Mouse (Mus musculus) heart, postnatal 10 days (tissue): ENCODE results near the gene Mogs. TPM values are rescaled to one million over a fixed set of nuclear protein-coding genes. Genes with fewer than 3 reads are reported as not detected.

ENCODE experiments used
- DNase-seq, 2 experiments: peaks; one replicate each; pipeline ENCODE4 v3.0.0; 2021
- intact Hi-C: fragments of 180-260 bp; cut with DNase I; formaldehyde crosslinking; loops from one replicate; pipeline ENCODE4 v1.15.1; 2025
- total RNA-seq, 2 experiments: library from RNA; stranded (reverse); gene quantifications; 2 replicates each; pipeline ENCODE4 v1.2.3; 2021

Gene Mogs
- total RNA-seq, result 10 to 100 TPM; 13.4 to 15.8 TPM

GRCm38 (mm10) chr6:83115011-83115671 is at the start of gene Mogs:
Gene Mogs (plus strand): TSS chr6:83115496.
- peak; percentile 96 to 97 for DNase-seq
- intact Hi-C loops, result no loop called here

- no peak for DNase-seq
- intact Hi-C loops, result no loop called here
Measured at GRCm38 (mm10) chr6:83065995-83066394, 49.3 kb upstream of the Mogs start.

GRCm38 (mm10) chr6:83066441-83066840 is 48.9 kb upstream of the Mogs start:
- DNase-seq, result no peak
- intact Hi-C loops, result no loop called here

GRCm38 (mm10) chr6:83068221-83068620 is 47.1 kb upstream of the Mogs start:
- intact Hi-C loops, result no loop called here
- DNase-seq, result no peak

DNA sequence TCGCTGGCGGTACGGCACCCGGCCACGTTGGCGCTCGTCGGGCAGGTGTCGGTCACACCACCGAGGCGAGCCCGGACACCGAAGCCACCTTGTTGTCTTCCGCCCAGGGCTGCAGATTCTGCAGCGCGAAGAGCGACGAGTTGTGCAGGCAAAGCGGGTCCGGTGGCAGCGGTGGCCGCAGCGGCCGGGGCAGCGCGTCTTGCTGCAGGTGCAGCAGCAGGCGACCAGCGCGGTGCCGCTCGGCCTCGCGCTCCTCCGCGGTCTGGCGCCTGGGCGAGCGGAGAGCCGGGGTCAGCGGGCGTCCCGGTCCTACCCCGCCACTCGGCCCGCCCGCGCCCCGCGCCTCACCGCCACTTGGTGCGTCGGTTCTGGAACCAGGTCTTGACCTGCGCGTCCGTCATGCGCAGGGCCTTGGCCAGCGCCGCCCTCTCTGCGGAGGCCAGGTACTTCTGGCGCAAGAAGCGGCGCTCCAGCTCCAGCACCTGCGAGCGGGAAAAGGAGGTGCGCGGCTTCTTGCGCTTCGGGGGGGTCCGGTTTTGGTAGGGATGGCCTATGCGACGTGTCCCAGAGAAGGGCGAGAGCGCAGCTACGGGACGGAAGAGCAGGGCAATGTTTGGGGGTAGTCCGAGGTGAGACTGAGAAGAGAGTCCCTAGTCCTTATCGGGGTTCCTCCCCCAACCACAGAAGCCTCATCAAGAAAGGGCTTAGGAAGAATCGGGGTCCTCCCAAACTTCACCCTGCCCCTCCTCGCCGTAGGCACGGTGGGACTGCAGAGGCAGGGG is 46.4 kb upstream of the Mogs start:
- intact Hi-C loops, result no loop called here
- no peak for DNase-seq

GRCm38 (mm10) chr6:83069488-83070246 is 45.6 kb upstream of the Mogs start:
- intact Hi-C loops, result no loop called here
- DNase-seq, result peak in 1 of 2 experiments; percentile 26

DNA sequence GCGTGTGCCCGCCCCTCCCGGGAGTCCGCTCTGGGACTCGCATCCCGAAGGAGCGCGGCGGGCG is 45.2 kb upstream of the Mogs start, which contains the start of gene Tlx2:
Gene Tlx2, minus strand, starts transcription at position 47 of the 64 bp plus-strand sequence.
- DNase-seq, result no peak
- intact Hi-C loops, result no loop called here

DNA sequence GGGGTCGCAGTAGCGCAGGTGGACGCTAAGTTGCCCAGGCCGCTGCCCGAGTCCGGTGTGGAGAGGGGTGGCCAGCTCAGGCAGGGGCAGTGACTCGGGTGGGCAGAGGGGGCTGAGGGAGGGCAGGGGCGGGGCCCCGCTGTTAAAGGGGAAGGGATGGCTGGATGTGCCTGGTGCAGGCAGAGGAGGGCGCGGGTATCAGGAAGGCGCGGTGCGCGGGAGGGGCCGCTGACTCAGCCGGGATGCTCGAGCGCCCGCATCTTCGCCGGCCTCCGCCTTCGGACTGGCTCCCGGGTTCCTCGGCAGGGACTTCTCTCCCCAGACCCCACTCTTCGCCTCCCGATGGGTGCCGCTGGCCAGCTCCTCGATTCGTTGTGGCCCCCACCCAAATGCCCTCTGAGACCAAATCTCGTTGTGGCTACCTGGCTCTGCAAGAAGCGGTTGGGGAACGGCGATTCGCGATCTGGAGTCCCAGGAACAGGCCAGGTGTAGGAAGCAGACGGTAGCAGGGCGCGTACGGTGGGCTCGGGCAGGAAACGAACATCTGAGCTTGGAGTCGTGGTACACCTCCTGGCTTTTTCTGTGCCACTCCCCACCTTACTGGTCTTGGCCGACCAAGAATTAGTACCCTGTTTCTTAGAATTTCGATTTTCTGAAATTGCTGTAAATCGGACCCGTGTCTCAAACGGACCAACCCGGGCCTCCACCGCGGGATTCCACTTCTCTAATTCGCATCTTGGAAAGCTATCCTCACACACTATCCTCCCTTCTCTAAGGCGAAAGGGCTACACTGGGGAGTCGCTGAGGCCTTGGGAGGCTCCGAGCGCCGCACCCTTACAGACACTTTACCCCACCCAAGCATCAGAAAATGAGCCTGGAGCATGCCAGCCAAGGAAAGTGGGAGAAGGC is 44.7 kb upstream of the Mogs start:
- intact Hi-C loops, result no loop called here
- DNase-seq, result peak; percentile 55 to 56

GRCm38 (mm10) chr6:83071220-83071619 is 44.1 kb upstream of the Mogs start:
- no peak for DNase-seq
- intact Hi-C loops, result no loop called here

DNA sequence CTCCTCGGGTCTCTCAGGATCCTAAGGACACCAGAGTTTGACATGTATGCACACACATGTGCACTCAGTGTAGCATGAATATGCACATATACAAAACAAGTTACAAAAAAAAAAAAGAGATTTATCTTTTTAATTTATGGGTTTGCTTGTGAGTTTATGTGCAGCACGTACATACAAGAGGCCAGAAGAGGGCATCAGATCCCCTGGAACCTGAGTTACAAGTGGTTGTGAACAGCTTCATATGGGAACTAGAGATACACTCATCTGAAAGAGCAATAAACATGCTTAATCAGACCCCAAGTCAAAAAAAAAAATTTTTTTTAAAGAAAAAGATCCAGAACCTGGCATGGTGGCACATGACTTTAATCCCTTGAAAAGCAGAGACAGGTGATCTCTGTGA is 40.3 kb upstream of the Mogs start:
- no peak for DNase-seq
- intact Hi-C loops, result no loop called here

DNA sequence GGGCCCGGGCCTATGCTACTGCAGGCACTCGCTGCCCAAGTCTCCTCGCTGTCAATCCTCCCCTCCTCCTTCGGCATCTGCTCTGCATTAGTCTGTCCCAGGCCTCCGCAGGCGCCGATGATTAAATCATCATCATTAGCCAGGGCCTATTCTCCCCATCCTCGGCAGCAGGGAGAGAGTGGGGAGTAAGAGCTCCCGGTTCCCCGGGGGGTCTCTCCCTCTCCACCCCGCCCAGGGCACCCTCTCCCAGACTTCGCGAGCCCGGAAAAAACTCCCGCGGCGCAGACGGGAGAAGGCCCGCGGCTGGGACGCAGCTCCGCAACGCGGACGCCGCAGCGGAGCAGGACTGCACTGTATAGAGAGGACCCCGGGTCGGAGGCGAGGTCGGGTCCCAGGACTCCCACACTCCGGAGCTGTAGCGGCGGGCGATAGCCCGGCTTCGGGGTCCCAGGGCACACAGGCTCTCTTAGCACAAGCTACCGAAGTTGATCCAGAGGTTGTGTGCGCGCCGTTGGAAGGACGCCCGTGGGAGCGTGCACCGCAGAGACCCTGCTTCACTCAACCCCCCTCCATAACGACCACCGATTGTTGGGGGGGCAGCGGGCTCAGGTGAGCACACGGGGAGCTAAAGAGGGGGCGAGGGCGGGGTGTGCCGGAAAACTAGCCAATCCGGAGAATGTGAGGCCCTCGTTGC is 37.5 kb upstream of the Mogs start, which contains the start of gene Pcgf1:
Gene Pcgf1, plus strand, starts transcription at position 240 of the 694 bp plus-strand sequence.
- intact Hi-C loops, result loop anchor here (1.0 kb wide), 1 partner anchor 23 kb away; no protein-coding TSS in a partner anchor
- DNase-seq, result no peak

DNA sequence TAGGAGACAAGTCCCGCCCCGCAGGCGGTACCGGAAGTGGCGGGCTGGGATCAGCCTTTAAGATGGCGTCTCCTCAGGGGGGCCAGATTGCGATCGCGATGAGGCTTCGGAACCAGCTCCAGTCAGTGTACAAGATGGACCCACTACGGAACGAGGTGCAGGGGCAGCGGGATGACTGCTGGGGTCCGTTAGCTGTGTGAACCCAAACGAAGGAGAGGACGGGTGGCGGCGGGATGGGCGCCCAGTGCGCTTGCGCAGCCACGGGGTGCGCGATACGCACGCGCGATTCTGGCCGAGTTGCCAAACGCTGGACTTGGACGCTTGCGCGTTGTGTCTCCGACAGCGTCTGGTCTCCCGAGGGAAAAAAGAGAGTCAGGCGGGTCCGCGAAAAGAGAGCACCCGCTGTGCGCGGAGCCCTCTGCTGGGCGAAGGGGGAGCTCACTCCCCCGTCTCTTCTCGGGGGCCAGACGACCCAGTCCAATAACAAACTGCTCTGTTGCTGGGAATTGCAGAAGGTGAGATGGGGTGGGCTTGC is 36.9 kb upstream of the Mogs start:
- DNase-seq, result peak; percentile 99 to 100
- intact Hi-C loops, result loop anchor here (1.0 kb wide), 1 partner anchor 22 kb away; no protein-coding TSS in a partner anchor

DNA sequence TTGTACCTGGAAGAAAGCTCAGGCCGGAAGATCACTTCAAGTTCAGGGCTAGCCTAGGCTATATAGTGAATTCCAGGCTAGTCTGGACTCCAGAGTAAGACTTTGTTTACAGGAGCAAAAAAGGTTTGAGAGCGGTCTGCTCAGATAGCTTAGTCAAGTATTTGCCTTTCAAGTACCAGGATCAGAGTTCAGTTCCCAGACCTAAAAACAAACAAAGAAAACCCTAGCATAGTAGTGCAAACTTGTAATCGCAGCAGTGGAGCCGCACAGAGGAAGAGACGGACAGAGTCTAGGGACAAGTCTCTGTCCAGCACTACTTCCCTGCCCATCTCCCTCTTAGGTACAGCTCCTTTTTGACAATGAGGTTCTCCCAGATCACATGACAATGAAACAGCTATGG is 35.1 kb upstream of the Mogs start:
- DNase-seq, result no peak
- intact Hi-C loops, result no loop called here

DNA sequence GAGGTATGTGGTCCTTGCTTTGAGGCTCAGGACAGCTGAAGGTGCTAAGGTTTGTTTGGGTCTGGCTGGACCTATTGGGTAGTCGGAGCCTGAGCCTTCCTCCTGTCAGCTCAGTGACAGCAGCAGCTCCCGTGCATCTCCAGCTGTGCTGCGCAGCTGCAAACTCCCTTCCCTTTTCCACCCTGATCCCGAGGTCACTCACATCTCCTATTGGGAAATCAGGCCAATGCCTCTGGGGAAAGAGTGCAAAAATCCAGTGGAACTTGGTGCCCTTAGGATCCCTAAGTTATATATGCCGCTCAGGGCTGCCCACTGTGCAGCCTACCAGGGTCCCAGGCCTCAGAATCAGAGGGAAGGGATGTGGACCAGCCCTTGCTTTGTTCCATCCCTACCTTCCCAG is 31.8 kb upstream of the Mogs start:
- intact Hi-C loops, result no loop called here
- DNase-seq, result no peak

GRCm38 (mm10) chr6:83084477-83084876 is 30.8 kb upstream of the Mogs start:
- intact Hi-C loops, result no loop called here

DNA sequence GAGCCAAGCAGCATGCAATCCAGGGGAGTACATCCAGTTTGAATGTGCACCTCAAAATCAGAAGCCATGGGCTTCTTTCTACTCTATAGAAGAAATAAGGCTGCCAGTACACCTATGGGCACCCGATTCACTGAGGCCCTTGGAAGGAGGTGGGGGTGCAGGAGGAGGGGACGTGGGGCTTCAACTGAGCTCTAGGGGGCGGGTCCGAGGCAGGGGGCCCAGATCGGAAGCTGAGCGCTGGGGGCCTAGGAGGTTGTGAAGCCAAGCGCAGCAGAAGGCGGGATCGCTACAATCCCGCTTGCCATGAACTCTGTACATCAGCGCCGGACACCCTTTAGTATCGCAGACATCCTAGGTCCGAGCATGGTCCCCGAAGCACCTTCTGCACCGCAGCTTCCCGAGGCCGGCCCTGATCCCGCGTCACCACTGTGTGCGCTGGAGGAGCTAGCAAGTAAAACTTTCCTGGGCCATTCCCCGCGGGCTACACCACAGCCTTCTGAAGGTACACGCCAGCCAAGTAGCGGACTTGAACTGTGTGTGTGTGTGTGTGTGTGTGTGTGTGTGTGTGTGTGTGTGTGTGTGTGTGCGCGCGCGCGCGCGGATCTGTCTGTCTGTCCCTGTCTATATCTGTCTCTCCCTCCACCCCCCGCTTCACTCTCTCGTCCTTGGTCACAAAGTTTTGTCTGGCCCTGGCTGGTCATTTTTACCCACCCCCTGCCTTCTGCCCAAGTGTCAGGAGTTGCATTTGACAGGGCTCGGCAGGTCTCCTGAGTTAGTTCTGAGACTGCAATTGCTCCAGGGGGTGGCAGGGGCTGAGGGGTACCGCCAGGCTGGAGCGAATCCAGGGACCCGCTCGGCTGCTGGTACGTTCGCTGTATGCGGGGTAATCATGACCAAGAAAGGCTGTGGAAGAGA is 28.9 kb upstream of the Mogs start, which contains the start of gene Lbx2:
Gene Lbx2, plus strand, starts transcription at position 247 of the 915 bp plus-strand sequence.
- DNase-seq, result peak in 1 of 2 experiments; percentile 24
- intact Hi-C loops, result no loop called here

More at GRCm38 (mm10) chr6:83084477-83084876, 30.8 kb upstream of the Mogs start:
- DNase-seq, result no peak

- intact Hi-C loops, result no loop called here
- peak; percentile 39 to 56 for DNase-seq
Measured at GRCm38 (mm10) chr6:83087205-83087925, 27.9 kb upstream of the Mogs start.

DNA sequence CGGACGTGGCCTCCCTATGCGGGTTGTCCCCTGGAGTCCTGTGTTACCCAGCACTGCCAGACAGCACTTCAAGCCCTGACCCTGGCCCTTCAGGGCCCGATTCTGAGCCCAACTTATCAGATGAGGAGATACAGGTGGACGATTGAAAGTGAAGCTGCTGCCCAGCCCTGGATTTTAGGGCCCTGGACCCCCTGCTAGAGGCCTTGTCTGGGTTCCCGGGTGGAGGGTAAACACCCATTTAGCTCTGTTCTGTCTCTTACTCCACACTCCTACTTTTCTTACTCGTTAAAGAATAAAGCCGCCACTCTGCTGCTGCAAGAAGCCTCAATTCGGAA is 27.4 kb upstream of the Mogs start:
- DNase-seq, result no peak
- intact Hi-C loops, result no loop called here
